Mouse (Mus musculus) kidney, postnatal 0 days (tissue): ENCODE measurements around the gene Rslcan18. TPM values are rescaled to one million over a fixed set of nuclear protein-coding genes. Genes with fewer than 3 reads are reported as not detected.

Experiments
- ATAC-seq: fragments of 200-750 bp; cut with Nextera tagmentation; replicated peaks from 2 replicates; pipeline ENCODE4 v1.8.0; 2017; ENCODE audit warnings: low read depth, moderate number of reproducible peaks, moderate TSS enrichment, moderate library complexity; ENCODE audit not compliant: low FRiP score
- DNase-seq: peaks from one replicate; pipeline ENCODE4 v3.0.0-alpha.2; 2016; ENCODE audit warnings: low spot score
- H3K27ac ChIP-seq: fragments of 300-500 bp; sonication (generic); 2 replicates; pipeline ENCODE4 v1.5.1; 2014; ENCODE audit warnings: mild to moderate bottlenecking
- H3K27me3 ChIP-seq: fragments of 300-500 bp; sonication (generic); 2 replicates; pipeline ENCODE4 v1.6.1; 2014; ENCODE audit warnings: low read length, mixed read lengths; ENCODE audit not compliant: insufficient read depth
- H3K36me3 ChIP-seq: fragments of 300-500 bp; sonication (generic); 2 replicates; pipeline ENCODE4 v1.6.1; 2014; ENCODE audit warnings: low read length, mixed read lengths; ENCODE audit not compliant: insufficient read depth
- H3K4me1 ChIP-seq: fragments of 300-500 bp; sonication (generic); replicated peaks from 2 replicates; pipeline ENCODE4 v1.6.1; 2014; ENCODE audit warnings: antibody characterized with exemption, low read length, mixed read lengths; ENCODE audit not compliant: insufficient read depth
- H3K4me2 ChIP-seq: fragments of 300-500 bp; sonication (generic); 2 replicates; pipeline ENCODE4 v1.6.1; 2014; ENCODE audit warnings: mild to moderate bottlenecking, low read length, moderate library complexity, mixed read lengths
- H3K4me3 ChIP-seq: fragments of 300-500 bp; sonication (generic); replicated peaks from 2 replicates; pipeline ENCODE4 v1.5.1; 2014; ENCODE audit warnings: low read depth, low read length
- H3K9ac ChIP-seq: fragments of 300-500 bp; sonication (generic); 2 replicates; pipeline ENCODE4 v1.6.1; 2014; ENCODE audit warnings: low read depth, low read length
- H3K9me3 ChIP-seq: fragments of 300-500 bp; sonication (generic); replicated peaks from 2 replicates; pipeline ENCODE4 v1.6.1; 2016; ENCODE audit warnings: low read length, inconsistent platforms, mixed read lengths
- CTCF ChIP-seq: IDR thresholded peaks from 2 replicates; pipeline ENCODE4 v1.5.1; 2016; ENCODE audit warnings: antibody characterized with exemption, low read depth, mild to moderate bottlenecking, moderate library complexity
- whole genome bisulfite sequencing: fragments of 180-500 bp; shearing (Covaris S2); extraction: QIAGEN DNeasy Blood & Tissue Kit; methylation state at CpG from one replicate; pipeline ENCODE4 v1.1.7; 2014; 5-methylcytosine and 5-hydroxymethylcytosine counted together
- polyA plus RNA-seq: library from polyadenylated mRNA; unstranded; fragments of >200 nt; fragmentation: Nextera tagmentation; extraction: Ambion mirVana; gene quantifications from 2 replicates; pipeline ENCODE4 v1.2.1, GENCODE M21; 2015

Gene Rslcan18
- polyA plus RNA-seq, 1 experiment from 2014 or later: 0.05 TPM

- H3K27ac ChIP-seq: peak overlapping the region; percentile 38; the same call in 1 of the 2 replicates
- TF ChIP-seq CTCF: peak; percentile 62
- H3K4me2 ChIP-seq: peak overlapping the region; percentile 63
- H3K4me1 ChIP-seq: peaks cover 7% of the 10 kb centered on the region
- H3K36me3 ChIP-seq: no peaks in the 10 kb centered on the region
- no peaks in the 10 kb centered on the region for H3K27me3 ChIP-seq
- no peak for DNase-seq
- 5% methylated on average over 9 of the region's 9 CpGs for WGBS
- H3K9me3 ChIP-seq: no peaks in the 10 kb centered on the region; the same call in 1 of the 2 replicates
- H3K4me3 ChIP-seq: peak overlapping the region; percentile 66
- no peak overlapping the region for H3K9ac ChIP-seq
- peak; percentile 56 for ATAC-seq
Measured at GRCm38 (mm10) chr13:67108821-67109206, 7.2 kb downstream of the Rslcan18 start.

GRCm38 (mm10) chr13:67108194-67108820, 7.8 kb downstream of the Rslcan18 start, which contains the start of gene Gm28557:
Gene Gm28557 (minus strand): TSS chr13:67108604.
- Histone ChIP-seq H3K4me3 (peak within 1 kb of the TSS; percentile 66), H3K9me3 (no peaks in the 10 kb centered on the region; the same call in 1 of the 2 replicates), H3K27ac (peak within 1 kb of the TSS; percentile 90), H3K36me3 (no peaks in the 10 kb centered on the region), H3K27me3 (no peaks in the 10 kb centered on the region), H3K4me2 (peak within 1 kb of the TSS; percentile 63), H3K9ac (peak within 1 kb of the TSS; percentile 58), H3K4me1 (peaks cover 7% of the 10 kb centered on the region)
- WGBS: under 1% methylated on average over 17 of the region's 17 CpGs
- ATAC-seq (peak; percentile 99), DNase-seq (peak; percentile 99)
- peak; percentile 98 for TF ChIP-seq CTCF

GRCm38 (mm10) chr13:67107681-67108080, 8.4 kb downstream of the Rslcan18 start:
- Histone ChIP-seq H3K9ac (peak overlapping the region; percentile 58), H3K4me3 (peak overlapping the region; percentile 66), H3K27ac (peak overlapping the region; percentile 90), H3K4me1 (peaks cover 7% of the 10 kb centered on the region), H3K36me3 (no peaks in the 10 kb centered on the region), H3K9me3 (no peaks in the 10 kb centered on the region; the same call in 1 of the 2 replicates), H3K27me3 (no peaks in the 10 kb centered on the region), H3K4me2 (peak overlapping the region; percentile 63)
- DNase-seq (no peak), ATAC-seq (no peak)
- WGBS: 47% methylated on average over 9 of the region's 9 CpGs
- no peak for TF ChIP-seq CTCF

- no peak within 1 kb of the TSS for H3K9ac ChIP-seq
- DNase-seq (no peak), ATAC-seq (no peak)
- H3K27me3 ChIP-seq: no peaks in the 10 kb centered on the region
- no peaks in the 10 kb centered on the region for H3K4me1 ChIP-seq
- no peak within 1 kb of the TSS for H3K4me2 ChIP-seq
- 87% methylated on average over 10 of the region's 10 CpGs for WGBS
- no peaks in the 10 kb centered on the region for H3K9me3 ChIP-seq
- TF ChIP-seq CTCF: no peak
- no peaks in the 10 kb centered on the region for H3K36me3 ChIP-seq
- H3K27ac ChIP-seq: no peak within 1 kb of the TSS
- no peak within 1 kb of the TSS for H3K4me3 ChIP-seq
Measured at GRCm38 (mm10) chr13:67097876-67098275, 18.2 kb downstream of the Rslcan18 start, which contains the start of gene Zfp708. Gene Zfp708 (minus strand): TSS chr13:67097976.

GRCm38 (mm10) chr13:67090154-67090553, 25.9 kb downstream of the Rslcan18 start:
- no peak overlapping the region for H3K4me2 ChIP-seq
- ATAC-seq (no peak), DNase-seq (no peak)
- H3K9me3 ChIP-seq: no peaks in the 10 kb centered on the region
- H3K4me1 ChIP-seq: no peaks in the 10 kb centered on the region
- no peak overlapping the region for H3K4me3 ChIP-seq
- no peaks in the 10 kb centered on the region for H3K27me3 ChIP-seq
- H3K27ac ChIP-seq: no peak overlapping the region
- no peak overlapping the region for H3K9ac ChIP-seq
- no peaks in the 10 kb centered on the region for H3K36me3 ChIP-seq
- WGBS: 93% methylated on average over 1 of the region's 1 CpGs
- TF ChIP-seq CTCF: no peak

- Histone ChIP-seq H3K4me2 (peak overlapping the region; percentile 74), H3K9ac (peak overlapping the region; percentile 65; the same call in 1 of the 2 replicates), H3K4me1 (no peaks in the 10 kb centered on the region), H3K4me3 (peak overlapping the region; percentile 55), H3K27me3 (no peaks in the 10 kb centered on the region), H3K36me3 (0 out of 2 replicates have a peak, but pooled peaks cover 3% of the 10 kb centered on the region), H3K9me3 (no peaks in the 10 kb centered on the region), H3K27ac (peak overlapping the region; percentile 92)
- WGBS: 61% methylated on average over 1 of the region's 1 CpGs
- ATAC-seq: no peak
- no peak for TF ChIP-seq CTCF
- DNase-seq: no peak
Measured at GRCm38 (mm10) chr13:67081946-67082345, 34.1 kb downstream of the Rslcan18 start.
